Mouse (Mus musculus) MEL (cell line): ENCODE measurements around the gene Fxn. TPM values are rescaled to one million over a fixed set of nuclear protein-coding genes. Genes with fewer than 3 reads are reported as not detected.

Experiments
- DNase-seq: peaks from one replicate; pipeline ENCODE4 v3.0.0; 2011; ENCODE audit warnings: low read depth, low spot score
- H3K27ac ChIP-seq: 2 replicates; pipeline ENCODE4 v1.5.1; 2012; ENCODE audit warnings: low read depth, mild to moderate bottlenecking, control low read depth, low read length, moderate library complexity; ENCODE audit not compliant: control insufficient read depth
- H3K27me3 ChIP-seq, 2 experiments: fragments of 150-350 bp in 1 of 2; sonication (generic) in 1 of 2; 2 replicates each; pipeline ENCODE4 v1.6.1; 2012; ENCODE audit warnings: low read length in 2 of 2, mild to moderate bottlenecking in 2 of 2, improper control_type of control experiment in 1 of 2, moderate library complexity in 1 of 2; ENCODE audit not compliant: insufficient read depth in 2 of 2, control insufficient read depth in 1 of 2
- H3K36me3 ChIP-seq, 2 experiments: 2 replicates each; pipeline ENCODE4 v1.6.1; 2012 to 2014; ENCODE audit warnings: low read length in 2 of 2, improper control_type of control experiment in 1 of 2, inconsistent platforms in 1 of 2, mild to moderate bottlenecking in 1 of 2; ENCODE audit not compliant: insufficient read depth in 2 of 2, control insufficient read depth in 1 of 2
- H3K4me1 ChIP-seq, 2 experiments: fragments of 150-350 bp in 1 of 2; sonication (generic) in 1 of 2; 2 replicates each; pipeline ENCODE4 v1.6.1; 2012; ENCODE audit warnings: low read length in 2 of 2, improper control_type of control experiment in 1 of 2, mild to moderate bottlenecking in 1 of 2; ENCODE audit not compliant: insufficient read depth in 2 of 2, control insufficient read depth in 1 of 2
- H3K4me3 ChIP-seq, 2 experiments: fragments of 150-350 bp in 1 of 2; sonication (generic) in 1 of 2; 2 replicates each; pipeline ENCODE4 v1.5.1; 2012; ENCODE audit warnings: low read depth in 2 of 2, low read length in 2 of 2, mild to moderate bottlenecking in 2 of 2, moderate library complexity in 2 of 2, control low read depth in 1 of 2, improper control_type of control experiment in 1 of 2; ENCODE audit not compliant: control insufficient read depth in 1 of 2, insufficient read depth in 1 of 2
- H3K79me2 ChIP-seq: 2 replicates; pipeline ENCODE4 v1.6.1; 2012; ENCODE audit warnings: mild to moderate bottlenecking, low read length, moderate library complexity; ENCODE audit not compliant: control insufficient read depth, poor library complexity, insufficient read depth
- H3K9ac ChIP-seq: 2 replicates; pipeline ENCODE4 v1.6.1; 2012; ENCODE audit warnings: low read depth, mild to moderate bottlenecking, control low read depth, low read length, moderate library complexity; ENCODE audit not compliant: control insufficient read depth, poor library complexity, severe bottlenecking
- H3K9me3 ChIP-seq: fragments of 150-350 bp; sonication (generic); replicated peaks from 2 replicates; pipeline ENCODE4 v1.6.1; 2012; ENCODE audit warnings: mild to moderate bottlenecking, low read length, improper control_type of control experiment, moderate library complexity; ENCODE audit not compliant: insufficient read depth
- BHLHE40 ChIP-seq: IDR thresholded peaks from 2 replicates; pipeline ENCODE4 v1.6.1; 2012; ENCODE audit warnings: low read depth, mild to moderate bottlenecking, inconsistent platforms, low read length, improper control_type of control experiment, borderline replicate concordance
- CHD2 ChIP-seq: IDR thresholded peaks from 2 replicates; pipeline ENCODE4 v1.6.1; 2011; ENCODE audit warnings: low read length, improper control_type of control experiment
- CTCF ChIP-seq, 3 experiments: IDR thresholded peaks in 2 of 3; conservative IDR thresholded peaks in 1 of 3; 2 replicates each; pipeline ENCODE4 v1.5.1; 2011 to 2012; ENCODE audit warnings: low read length in 3 of 3, low read depth in 2 of 3, mild to moderate bottlenecking in 2 of 3, improper control_type of control experiment in 1 of 3, inconsistent platforms in 1 of 3, mixed read lengths in 1 of 3, moderate library complexity in 1 of 3; ENCODE audit not compliant: control insufficient read depth in 1 of 3, insufficient read depth in 1 of 3, poor library complexity in 1 of 3, severe bottlenecking in 1 of 3
- E2F4 ChIP-seq: IDR thresholded peaks from 2 replicates; pipeline ENCODE4 v1.6.1; 2011; ENCODE audit warnings: low read depth, low read length, improper control_type of control experiment, borderline replicate concordance
- EP300 ChIP-seq, 2 experiments: IDR thresholded peaks; 2 replicates each; pipeline ENCODE4 v1.6.1; 2011; ENCODE audit warnings: improper control_type of control experiment in 2 of 2, low read length in 2 of 2, low read depth in 1 of 2, mild to moderate bottlenecking in 1 of 2
- GATA1 ChIP-seq: IDR thresholded peaks from 2 replicates; pipeline ENCODE4 v1.6.1; 2011; ENCODE audit warnings: low read depth, low read length, improper control_type of control experiment
- HCFC1 ChIP-seq: IDR thresholded peaks from 2 replicates; pipeline ENCODE4 v1.6.1; 2012; ENCODE audit warnings: low read depth, mild to moderate bottlenecking, inconsistent platforms, low read length, improper control_type of control experiment, moderate library complexity
- KAT2A ChIP-seq: conservative IDR thresholded peaks from 2 replicates; pipeline ENCODE4 v1.6.1; 2012; ENCODE audit warnings: low read depth, low read length, improper control_type of control experiment, inconsistent platforms
- MAZ ChIP-seq: IDR thresholded peaks from 2 replicates; pipeline ENCODE4 v1.6.1; 2012; ENCODE audit warnings: low read depth, mild to moderate bottlenecking, inconsistent platforms, low read length, improper control_type of control experiment
- MEF2A ChIP-seq: IDR thresholded peaks from 2 replicates; pipeline ENCODE4 v1.6.1; 2014; ENCODE audit warnings: low read depth, mild to moderate bottlenecking, inconsistent platforms, low read length, improper control_type of control experiment; ENCODE audit not compliant: poor library complexity, insufficient replicate concordance, severe bottlenecking; ENCODE audit errors: extremely low read depth
- MYB ChIP-seq: IDR thresholded peaks from 2 replicates; pipeline ENCODE4 v1.6.1; 2011; ENCODE audit warnings: mild to moderate bottlenecking, low read depth, low read length, improper control_type of control experiment
- NRF1 ChIP-seq: IDR thresholded peaks from 2 replicates; pipeline ENCODE4 v1.6.1; 2014; ENCODE audit warnings: low read depth, mild to moderate bottlenecking, inconsistent platforms, low read length, improper control_type of control experiment, moderate library complexity; ENCODE audit not compliant: poor library complexity, insufficient read depth, severe bottlenecking
- POLR2A ChIP-seq, 2 experiments: IDR thresholded peaks; 2 replicates each; pipeline ENCODE4 v1.6.1; 2011 to 2012; ENCODE audit warnings: low read length in 2 of 2, mild to moderate bottlenecking in 2 of 2, control low read depth in 1 of 2, improper control_type of control experiment in 1 of 2, low read depth in 1 of 2, moderate library complexity in 1 of 2; ENCODE audit not compliant: control insufficient read depth in 1 of 2, insufficient read depth in 1 of 2, poor library complexity in 1 of 2
- POLR2AphosphoS5 ChIP-seq: IDR thresholded peaks from 2 replicates; pipeline ENCODE4 v1.6.1; 2012; ENCODE audit warnings: low read depth, borderline replicate concordance, mild to moderate bottlenecking, inconsistent platforms, low read length, moderate library complexity, mixed read lengths
- RAD21 ChIP-seq: IDR thresholded peaks from 2 replicates; pipeline ENCODE4 v1.6.1; 2011; ENCODE audit warnings: mild to moderate bottlenecking, low read depth, low read length, improper control_type of control experiment
- SIN3A ChIP-seq: IDR thresholded peaks from 2 replicates; pipeline ENCODE4 v1.6.1; 2012; ENCODE audit warnings: low read length, improper control_type of control experiment, inconsistent platforms
- SMC3 ChIP-seq: IDR thresholded peaks from 2 replicates; pipeline ENCODE4 v1.6.1; 2011; ENCODE audit warnings: low read depth, low read length, improper control_type of control experiment
- TAL1 ChIP-seq: IDR thresholded peaks from 2 replicates; pipeline ENCODE4 v1.6.1; 2012; ENCODE audit warnings: mild to moderate bottlenecking, inconsistent platforms, low read length, moderate library complexity, mixed read lengths
- TCF12 ChIP-seq: IDR thresholded peaks from 2 replicates; pipeline ENCODE4 v1.6.1; 2014; ENCODE audit warnings: low read depth, mild to moderate bottlenecking, inconsistent platforms, low read length, improper control_type of control experiment, moderate library complexity
- USF1 ChIP-seq: IDR thresholded peaks from 2 replicates; pipeline ENCODE4 v1.6.1; 2014; ENCODE audit warnings: low read depth, mild to moderate bottlenecking, inconsistent platforms, low read length, improper control_type of control experiment, moderate library complexity
- ZC3H11A ChIP-seq: IDR thresholded peaks from 2 replicates; pipeline ENCODE4 v1.6.1; 2012; ENCODE audit warnings: low read depth, mild to moderate bottlenecking, inconsistent platforms, low read length, improper control_type of control experiment
- ZKSCAN1 ChIP-seq: IDR thresholded peaks from 2 replicates; pipeline ENCODE4 v1.6.1; 2012; ENCODE audit warnings: low read depth, mild to moderate bottlenecking, inconsistent platforms, low read length, improper control_type of control experiment, moderate library complexity
- ZMIZ1 ChIP-seq: IDR thresholded peaks from 2 replicates; pipeline ENCODE4 v1.6.1; 2012; ENCODE audit warnings: low read depth, mild to moderate bottlenecking, inconsistent platforms, low read length, improper control_type of control experiment, moderate library complexity
- ZNF384 ChIP-seq: IDR thresholded peaks from 2 replicates; pipeline ENCODE4 v1.6.1; 2012; ENCODE audit warnings: low read depth, mild to moderate bottlenecking, inconsistent platforms, low read length, improper control_type of control experiment
- polyA plus RNA-seq, 2 experiments: library from polyadenylated mRNA; stranded (reverse) in 1 of 2; unstranded in 1 of 2; fragments of >175 nt in 1 of 2; fragments of >200 nt in 1 of 2; gene quantifications; 2 replicates each; pipeline versions ENCODE4 v1.2.1 to v1.2.4; 2012; ENCODE audit warnings: low replicate concordance in 2 of 2, low read depth in 1 of 2; ENCODE audit not compliant: insufficient read length in 2 of 2, insufficient read depth in 1 of 2, missing spikeins in 1 of 2
- total RNA-seq: library from RNA; depleted of rRNA; stranded (reverse); fragments of 300-350 nt; gene quantifications from 2 replicates; pipeline ENCODE4 v1.2.3, GENCODE M21; 2012

Gene Fxn
- total and polyA plus RNA-seq, 3 experiments = 53.7 to 83.7 TPM; not detected in 1

GRCm38 (mm10) chr19:24308305-24308705 lies 27.9 kb upstream of the Fxn start:
- H3K9ac ChIP-seq = no peak overlapping the region
- H3K79me2 ChIP-seq = no peaks in the 10 kb centered on the region
- H3K4me3 ChIP-seq = no peak overlapping the region
- H3K4me1 ChIP-seq = no peaks in the 10 kb centered on the region
- H3K27me3 ChIP-seq = no peaks in the 10 kb centered on the region
- H3K27ac ChIP-seq = no peak overlapping the region
- DNase-seq = no peak
- no peak for TF ChIP-seq POLR2A (IDR thresholded peaks at IDR 0.05; ENCODE audit: control insufficient read depth in 1 of 2, insufficient read depth in 1 of 2, low read depth in 1 of 2, low read length in 2 of 2, poor library complexity in 1 of 2)
- no peak for TF ChIP-seq ZNF384
- no peak for TF ChIP-seq CHD2
- TF ChIP-seq MYB = no peak
- TF ChIP-seq GATA1 = no peak
- TF ChIP-seq EP300 (IDR thresholded peaks at IDR 0.05; ENCODE audit: low read depth in 1 of 2, low read length in 2 of 2) = no peak
- TF ChIP-seq RAD21 = no peak
- TF ChIP-seq NRF1 = no peak
- TF ChIP-seq TAL1 = no peak
- TF ChIP-seq POLR2AphosphoS5 = no peak
- no peak for TF ChIP-seq KAT2A
- no peak for TF ChIP-seq SMC3
- no peak for TF ChIP-seq ZKSCAN1
- TF ChIP-seq SIN3A = no peak
- no peak for TF ChIP-seq ZC3H11A
- no peak for TF ChIP-seq USF1
- no peak for TF ChIP-seq BHLHE40
- TF ChIP-seq TCF12 = no peak
- no peaks in the 10 kb centered on the region for H3K9me3 ChIP-seq
- no peaks in the 10 kb centered on the region for H3K36me3 ChIP-seq

DNA sequence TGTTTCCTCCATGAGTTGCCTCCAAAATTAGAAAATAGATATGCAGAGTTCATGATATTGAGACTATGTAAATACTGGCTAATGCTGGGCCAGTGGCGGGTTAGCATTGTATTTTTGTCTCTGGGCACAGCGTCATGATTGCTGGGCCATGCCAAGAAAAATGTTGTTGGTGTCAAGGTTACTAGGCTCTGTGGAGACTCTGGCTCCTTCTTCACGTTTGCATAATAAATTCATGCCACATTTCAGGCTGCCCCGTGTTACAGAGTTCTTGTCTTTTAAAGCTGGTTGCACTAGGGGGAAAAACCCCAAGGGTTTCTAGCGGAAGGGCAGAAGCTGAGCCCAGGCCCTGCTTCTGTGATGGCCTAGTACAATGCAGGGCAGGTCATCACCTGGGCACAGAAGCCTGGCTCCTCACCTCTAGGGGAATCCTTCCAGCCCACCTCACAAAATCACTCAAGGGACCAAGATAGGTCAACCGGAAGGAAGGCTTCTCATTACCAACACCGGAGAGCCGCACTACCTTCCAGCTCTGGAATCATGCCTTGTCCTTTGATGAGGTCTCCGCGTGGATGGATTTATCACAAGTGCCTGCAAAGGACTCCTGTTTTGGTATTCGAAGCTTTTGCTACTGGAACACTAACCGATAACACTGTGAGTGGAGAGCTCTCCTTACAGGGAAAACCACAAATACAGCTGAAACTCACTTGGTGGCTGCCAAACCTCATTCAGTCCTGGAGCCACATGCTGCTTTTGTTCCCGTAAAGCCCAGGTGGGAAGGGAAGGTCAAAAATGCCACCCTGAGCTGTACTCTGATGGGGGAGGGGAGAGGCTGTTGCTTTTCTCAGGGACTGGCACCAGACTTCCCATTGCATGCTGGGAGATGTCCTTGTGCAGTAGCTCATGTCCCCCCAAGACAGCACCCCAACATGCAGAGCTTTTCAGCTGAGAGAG lies 27.1 kb upstream of the Fxn start:
- Histone ChIP-seq H3K27me3 (no peaks in the 10 kb centered on the region), H3K9me3 (no peaks in the 10 kb centered on the region), H3K4me1 (no peaks in the 10 kb centered on the region), H3K79me2 (no peaks in the 10 kb centered on the region), H3K9ac (no peak overlapping the region)
- no peak for TF ChIP-seq ZKSCAN1
- TF ChIP-seq MEF2A = no peak
- no peak for TF ChIP-seq ZNF384
- TF ChIP-seq SMC3 = no peak
- TF ChIP-seq GATA1 = no peak
- no peak for TF ChIP-seq ZMIZ1
- no peak for TF ChIP-seq NRF1
- no peak for TF ChIP-seq SIN3A
- no peak for TF ChIP-seq KAT2A
- no peak for TF ChIP-seq POLR2A (IDR thresholded peaks at IDR 0.05; ENCODE audit: control insufficient read depth in 1 of 2, insufficient read depth in 1 of 2, low read depth in 1 of 2, low read length in 2 of 2, poor library complexity in 1 of 2)
- no peak for TF ChIP-seq BHLHE40
- TF ChIP-seq ZC3H11A = no peak
- TF ChIP-seq TAL1 = no peak
- TF ChIP-seq MAZ = no peak
- TF ChIP-seq USF1 = no peak
- no peak for TF ChIP-seq E2F4
- no peak for TF ChIP-seq EP300 (IDR thresholded peaks at IDR 0.05; ENCODE audit: low read depth in 1 of 2, low read length in 2 of 2)
- no peak for TF ChIP-seq CTCF (IDR thresholded peaks at IDR 0.05 in 2 of 3, conservative IDR thresholded peaks at IDR 0.05 in 1 of 3; ENCODE audit: control insufficient read depth in 1 of 3, insufficient read depth in 1 of 3, low read depth in 2 of 3, low read length in 3 of 3, poor library complexity in 1 of 3, severe bottlenecking in 1 of 3)
- no peak for TF ChIP-seq HCFC1
- TF ChIP-seq, all 39 proteins: peak for 0
- no peak for DNase-seq
- Histone ChIP-seq H3K36me3 (no peaks in the 10 kb centered on the region), H3K4me3 (no peak overlapping the region), H3K27ac (no peak overlapping the region)
